Mouse (Mus musculus): ENCODE measurements around the gene Adcy3. TPM values are rescaled to one million over a fixed set of nuclear protein-coding genes. Genes with fewer than 3 reads are reported as not detected.
"Not testable (repeated sequence)": the region's sequence is repeated elsewhere in the genome, so short reads cannot be mapped to it uniquely, and the experiment has no call there.

Gene Adcy3
- polyA plus RNA-seq, 1 experiment from 2014 or later: 4.8 TPM

DNA sequence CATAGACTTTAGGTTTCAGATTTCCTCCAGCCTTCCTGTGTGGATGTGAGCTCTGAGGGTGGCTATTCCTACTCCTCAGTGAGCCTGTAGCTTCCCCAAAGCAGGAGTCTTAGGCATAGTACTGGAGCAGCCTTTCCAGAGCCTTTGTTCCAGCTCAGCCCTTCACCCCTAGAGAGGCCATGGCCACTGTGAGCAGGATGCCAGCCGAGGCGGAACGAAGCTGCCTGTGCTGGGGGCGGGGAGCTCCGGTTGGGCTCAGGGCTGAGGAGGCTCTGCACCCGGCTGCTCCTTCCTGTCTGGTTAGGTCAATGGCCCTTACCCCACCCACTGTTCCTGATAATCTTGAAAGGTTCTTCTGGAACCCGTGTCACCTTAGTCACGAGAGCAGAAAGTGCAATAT lies 80.0 kb downstream of the Adcy3 start:
- ATAC-seq (ENCODE audit: insufficient number of reproducible peaks, insufficient read depth, low FRiP score, low read depth): no peak
- Histone ChIP-seq H3K27ac (replicated peaks in 1 of 2; ENCODE audit: control insufficient read depth in 1 of 2, insufficient read depth in 1 of 2, low read depth in 2 of 2, low read length in 2 of 2) (no peak overlapping the region), H3K4me2 (ENCODE audit: low read length) (no peak overlapping the region), H3K4me3 (ENCODE audit: control insufficient read depth in 1 of 2, insufficient read depth in 1 of 2, low read depth in 1 of 2, low read length in 2 of 2) (no peak overlapping the region), H3K27me3 (ENCODE audit: control insufficient read depth, insufficient read depth, low read length) (no peaks in the 10 kb centered on the region), H3K4me1 (ENCODE audit: control insufficient read depth in 2 of 2, insufficient read depth in 2 of 2, low read length in 2 of 2) (no peaks in the 10 kb centered on the region; a peak in 1 of 4 replicates), H3K9ac (ENCODE audit: low read length) (no peak overlapping the region), H3K36me3 (ENCODE audit: control insufficient read depth, insufficient read depth, low read length) (peaks cover 67% of the 10 kb centered on the region), H3K9me3 (ENCODE audit: control insufficient read depth, low read length) (no peaks in the 10 kb centered on the region)
- 59% methylated on average over 8 of the region's 8 CpGs for WGBS

DNA sequence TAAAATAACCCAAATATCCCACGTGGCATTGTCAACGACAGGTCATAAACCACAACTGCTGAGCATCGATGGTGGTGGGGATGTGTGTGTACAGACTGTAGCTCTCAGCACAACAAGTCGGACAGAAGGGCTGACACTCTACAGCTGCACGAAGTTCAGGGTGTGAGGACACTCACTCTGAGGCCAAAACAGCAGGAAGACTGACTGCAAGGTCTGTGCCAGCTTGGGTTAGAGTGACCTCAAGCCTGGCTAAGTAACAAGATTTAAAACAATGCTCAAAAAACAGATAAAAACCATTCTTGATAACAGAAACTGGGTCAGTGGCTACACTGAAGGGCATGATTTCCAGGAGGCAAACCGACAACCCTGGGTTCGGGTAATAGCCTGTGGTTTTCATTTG lies 97.3 kb downstream of the Adcy3 start:
- Histone ChIP-seq H3K4me1 (ENCODE audit: control insufficient read depth in 2 of 2, insufficient read depth in 2 of 2, low read length in 2 of 2) (peaks cover 0 to 3% of the 10 kb centered on the region in 2 experiments; a peak in 1 of 4 replicates), H3K27ac (replicated peaks in 1 of 2; ENCODE audit: control insufficient read depth in 1 of 2, insufficient read depth in 1 of 2, low read depth in 2 of 2, low read length in 2 of 2) (no peak overlapping the region), H3K27me3 (ENCODE audit: control insufficient read depth, insufficient read depth, low read length) (no peaks in the 10 kb centered on the region), H3K36me3 (ENCODE audit: control insufficient read depth, insufficient read depth, low read length) (peaks cover 45% of the 10 kb centered on the region), H3K9ac (ENCODE audit: low read length) (no peak overlapping the region), H3K9me3 (ENCODE audit: control insufficient read depth, low read length) (no peaks in the 10 kb centered on the region), H3K4me2 (ENCODE audit: low read length) (no peak overlapping the region), H3K4me3 (ENCODE audit: control insufficient read depth in 1 of 2, insufficient read depth in 1 of 2, low read depth in 1 of 2, low read length in 2 of 2) (no peak overlapping the region)
- 88% methylated on average over 7 of the region's 7 CpGs for WGBS
- no peak for ATAC-seq (ENCODE audit: insufficient number of reproducible peaks, insufficient read depth, low FRiP score, low read depth)

DNA sequence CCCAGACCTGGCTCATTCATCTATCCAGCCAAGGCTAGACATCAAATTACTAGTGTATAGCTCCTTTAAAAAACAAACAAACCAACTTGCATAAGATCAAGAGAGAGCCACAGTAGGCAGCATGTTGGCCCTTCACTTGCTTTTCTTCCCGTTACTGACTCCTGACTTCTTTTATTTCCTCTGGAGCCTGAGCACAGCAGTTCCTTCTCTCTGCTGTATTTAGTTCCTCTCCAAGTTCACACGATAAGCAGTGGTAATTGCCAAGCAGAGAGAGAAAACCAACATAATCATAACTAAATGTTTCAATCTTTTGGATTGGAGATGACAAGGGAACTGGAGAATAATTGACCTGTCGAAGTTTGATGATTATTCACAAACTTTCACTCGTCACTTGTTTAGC lies 99.9 kb downstream of the Adcy3 start:
- no peak for ATAC-seq (ENCODE audit: insufficient number of reproducible peaks, insufficient read depth, low FRiP score, low read depth)
- WGBS: 46% methylated on average over 4 of the region's 4 CpGs
- Histone ChIP-seq H3K9me3 (ENCODE audit: control insufficient read depth, low read length) (no peaks in the 10 kb centered on the region), H3K9ac (ENCODE audit: low read length) (peak overlapping the region; percentile 69), H3K4me2 (ENCODE audit: low read length) (peak overlapping the region; percentile 63), H3K36me3 (ENCODE audit: control insufficient read depth, insufficient read depth, low read length) (peaks cover 28% of the 10 kb centered on the region), H3K27ac (replicated peaks in 1 of 2; ENCODE audit: control insufficient read depth in 1 of 2, insufficient read depth in 1 of 2, low read depth in 2 of 2, low read length in 2 of 2) (no peak overlapping the region), H3K27me3 (ENCODE audit: control insufficient read depth, insufficient read depth, low read length) (no peaks in the 10 kb centered on the region), H3K4me3 (ENCODE audit: control insufficient read depth in 1 of 2, insufficient read depth in 1 of 2, low read depth in 1 of 2, low read length in 2 of 2) (peak overlapping the region in 1 of 2 experiments; percentile 66; a peak in 2 of 4 replicates), H3K4me1 (ENCODE audit: control insufficient read depth in 2 of 2, insufficient read depth in 2 of 2, low read length in 2 of 2) (peaks cover 0 to 3% of the 10 kb centered on the region in 2 experiments; a peak in 1 of 4 replicates)

DNA sequence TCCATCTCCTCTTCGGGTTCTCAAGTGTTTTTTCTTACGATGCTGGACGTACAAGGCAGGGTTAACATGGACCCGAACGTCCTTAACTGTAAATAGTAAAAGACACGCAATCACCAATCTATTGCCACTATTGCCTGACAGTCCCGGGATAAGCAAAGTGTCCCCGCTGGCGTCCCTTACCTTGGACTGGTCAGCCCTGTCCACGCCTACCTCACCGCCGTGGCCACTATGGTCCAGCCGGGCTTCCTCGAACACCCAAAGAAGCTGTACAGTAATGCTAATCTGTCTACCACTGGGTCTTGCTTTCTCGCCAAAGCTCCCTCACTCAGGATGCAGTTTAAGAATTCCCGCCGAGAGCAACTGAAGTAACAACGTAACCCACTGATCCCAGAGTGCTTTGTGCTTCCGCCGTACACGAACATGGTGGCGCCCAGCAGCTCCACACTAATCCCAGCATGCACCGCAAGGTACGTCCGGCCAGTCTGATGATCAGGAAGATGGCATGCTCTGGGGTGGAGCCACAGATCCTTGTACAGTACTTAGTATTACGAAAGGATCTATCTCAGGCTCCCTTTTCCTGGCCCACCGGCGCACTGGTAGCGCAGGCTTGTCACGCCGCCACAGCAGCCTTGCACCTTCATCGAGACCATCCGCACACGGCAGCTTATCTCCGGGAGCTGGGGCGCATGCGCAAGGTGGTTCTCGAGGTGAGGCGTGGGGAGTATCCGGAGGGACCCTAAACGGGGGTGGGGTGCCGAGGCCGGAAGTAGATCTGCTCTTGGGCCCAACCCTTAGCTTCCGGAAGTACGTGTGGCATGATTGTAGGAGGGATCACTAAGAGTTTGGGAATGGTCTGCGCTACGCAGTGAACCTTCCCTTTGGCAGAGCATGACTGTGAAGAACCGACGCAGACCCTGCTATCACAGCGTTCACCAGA lies 100.9 kb downstream of the Adcy3 start, which contains the start of the genes Ptrhd1 and Cenpo:
TSS of gene Ptrhd1 (plus strand) at position 456 of the 937 bp plus-strand sequence.
TSS of gene Cenpo (minus strand) at position 723 of the 937 bp plus-strand sequence.
- H3K4me2 ChIP-seq (ENCODE audit: low read length): peak within 1 kb of the TSS; percentile 63
- peak; percentile 94 for ATAC-seq (ENCODE audit: insufficient number of reproducible peaks, insufficient read depth, low FRiP score, low read depth)
- peak within 1 kb of the TSS; percentile 89 to 94 for H3K27ac ChIP-seq (replicated peaks in 1 of 2; ENCODE audit: control insufficient read depth in 1 of 2, insufficient read depth in 1 of 2, low read depth in 2 of 2, low read length in 2 of 2)
- peak within 1 kb of the TSS; percentile 69 for H3K9ac ChIP-seq (ENCODE audit: low read length)
- peak within 1 kb of the TSS; percentile 66 to 67 for H3K4me3 ChIP-seq (ENCODE audit: control insufficient read depth in 1 of 2, insufficient read depth in 1 of 2, low read depth in 1 of 2, low read length in 2 of 2)
- WGBS: under 1% methylated on average over 50 of the region's 50 CpGs
- no peaks in the 10 kb centered on the region for H3K27me3 ChIP-seq (ENCODE audit: control insufficient read depth, insufficient read depth, low read length)
- H3K36me3 ChIP-seq (ENCODE audit: control insufficient read depth, insufficient read depth, low read length): peaks cover 28% of the 10 kb centered on the region
- peaks cover 0 to 3% of the 10 kb centered on the region in 2 experiments; a peak in 1 of 4 replicates for H3K4me1 ChIP-seq (ENCODE audit: control insufficient read depth in 2 of 2, insufficient read depth in 2 of 2, low read length in 2 of 2)
- H3K9me3 ChIP-seq (ENCODE audit: control insufficient read depth, low read length): no peaks in the 10 kb centered on the region

DNA sequence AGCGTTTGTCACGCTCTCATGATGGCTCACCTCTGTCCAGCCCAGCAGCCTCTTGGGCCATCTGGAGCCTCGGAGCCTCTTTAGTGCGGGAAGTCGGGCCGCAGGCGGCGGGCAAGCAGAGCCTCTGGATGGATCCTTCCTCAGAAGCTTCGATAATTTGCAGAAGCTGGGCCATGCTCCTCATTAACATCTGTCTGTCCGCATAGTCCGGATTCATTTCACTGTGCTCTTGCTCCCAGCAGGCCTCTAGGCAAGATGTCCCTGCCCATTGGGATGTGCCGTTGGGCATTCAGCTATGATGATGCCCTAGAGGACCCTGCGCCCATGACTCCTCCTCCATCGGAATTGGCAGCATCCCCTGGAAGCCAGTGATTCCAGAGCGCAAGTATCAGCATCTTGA lies 104.6 kb downstream of the Adcy3 start:
- Histone ChIP-seq H3K4me2 (ENCODE audit: low read length) (no peak overlapping the region), H3K36me3 (ENCODE audit: control insufficient read depth, insufficient read depth, low read length) (peaks cover 12% of the 10 kb centered on the region; the same call in 1 of the 2 replicates), H3K4me1 (ENCODE audit: control insufficient read depth in 2 of 2, insufficient read depth in 2 of 2, low read length in 2 of 2) (peaks cover 7 to 14% of the 10 kb centered on the region in 2 experiments), H3K9me3 (ENCODE audit: control insufficient read depth, low read length) (no peaks in the 10 kb centered on the region), H3K27ac (replicated peaks in 1 of 2; ENCODE audit: control insufficient read depth in 1 of 2, insufficient read depth in 1 of 2, low read depth in 2 of 2, low read length in 2 of 2) (no peak overlapping the region), H3K27me3 (ENCODE audit: control insufficient read depth, insufficient read depth, low read length) (no peaks in the 10 kb centered on the region), H3K4me3 (ENCODE audit: control insufficient read depth in 1 of 2, insufficient read depth in 1 of 2, low read depth in 1 of 2, low read length in 2 of 2) (no peak overlapping the region), H3K9ac (ENCODE audit: low read length) (no peak overlapping the region)
- 89% methylated on average over 15 of the region's 15 CpGs for WGBS
- ATAC-seq (ENCODE audit: insufficient number of reproducible peaks, insufficient read depth, low FRiP score, low read depth): no peak

DNA sequence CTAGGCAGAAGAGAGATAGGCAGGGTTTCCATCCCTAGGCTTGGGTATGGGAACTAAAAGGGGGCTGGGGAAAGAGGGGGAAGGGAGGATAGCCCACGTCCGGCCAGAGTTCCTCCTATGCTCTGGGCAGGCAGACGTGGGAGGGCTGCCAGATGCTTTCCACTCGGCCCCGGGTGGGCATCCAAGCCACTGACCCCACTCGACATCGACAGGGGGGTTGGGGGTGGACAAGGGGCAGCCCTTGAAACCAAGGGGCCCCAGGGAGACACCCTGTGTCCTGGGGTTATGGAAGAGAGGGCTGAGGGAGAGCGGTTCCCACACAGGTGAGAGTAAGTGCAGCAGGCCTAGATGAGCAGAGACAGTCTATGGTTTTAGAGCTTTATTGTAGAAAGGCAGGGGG lies 107.4 kb downstream of the Adcy3 start:
- 56% methylated on average over 8 of the region's 8 CpGs for WGBS
- not testable (repeated sequence) for H3K9me3 ChIP-seq (ENCODE audit: control insufficient read depth, low read length); H3K4me2 ChIP-seq (ENCODE audit: low read length); H3K4me3 ChIP-seq (ENCODE audit: control insufficient read depth in 1 of 2, insufficient read depth in 1 of 2, low read depth in 1 of 2, low read length in 2 of 2); H3K9ac ChIP-seq (ENCODE audit: low read length); H3K27me3 ChIP-seq (ENCODE audit: control insufficient read depth, insufficient read depth, low read length); ATAC-seq (ENCODE audit: insufficient number of reproducible peaks, insufficient read depth, low FRiP score, low read depth)
- Histone ChIP-seq H3K36me3 (ENCODE audit: control insufficient read depth, insufficient read depth, low read length) (peaks cover 12% of the 10 kb centered on the region; the same call in 1 of the 2 replicates), H3K4me1 (ENCODE audit: control insufficient read depth in 2 of 2, insufficient read depth in 2 of 2, low read length in 2 of 2) (peaks cover 7 to 20% of the 10 kb centered on the region in 2 experiments), H3K27ac (replicated peaks in 1 of 2; ENCODE audit: control insufficient read depth in 1 of 2, insufficient read depth in 1 of 2, low read depth in 2 of 2, low read length in 2 of 2) (peak overlapping the region; percentile 33; a peak in 1 of 4 replicates)

DNA sequence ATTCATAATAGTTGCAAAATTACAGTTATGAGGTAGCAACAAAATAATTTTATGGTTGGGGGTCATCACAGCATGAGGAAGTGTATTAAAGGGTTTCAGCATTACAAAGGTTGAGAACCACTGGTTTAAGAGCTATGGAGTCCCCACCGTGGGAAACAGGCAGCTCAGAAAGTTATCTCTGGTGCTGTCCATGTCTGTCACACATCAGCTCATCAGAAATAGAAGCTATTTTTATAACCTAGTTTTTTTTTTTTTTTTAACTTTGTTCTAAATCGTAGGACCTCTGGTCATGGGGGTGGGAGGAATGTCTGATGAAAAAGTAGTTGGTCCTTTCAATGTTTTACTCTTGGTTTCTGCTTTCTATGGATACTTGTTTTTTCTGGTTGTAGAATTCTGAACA lies 110.9 kb downstream of the Adcy3 start:
- no peaks in the 10 kb centered on the region for H3K9me3 ChIP-seq (ENCODE audit: control insufficient read depth, low read length)
- peaks cover 7 to 20% of the 10 kb centered on the region in 2 experiments for H3K4me1 ChIP-seq (ENCODE audit: control insufficient read depth in 2 of 2, insufficient read depth in 2 of 2, low read length in 2 of 2)
- peaks cover 7% of the 10 kb centered on the region for H3K36me3 ChIP-seq (ENCODE audit: control insufficient read depth, insufficient read depth, low read length)
- no peak overlapping the region for H3K4me2 ChIP-seq (ENCODE audit: low read length)
- H3K27ac ChIP-seq (replicated peaks in 1 of 2; ENCODE audit: control insufficient read depth in 1 of 2, insufficient read depth in 1 of 2, low read depth in 2 of 2, low read length in 2 of 2): no peak overlapping the region
- H3K4me3 ChIP-seq (ENCODE audit: control insufficient read depth in 1 of 2, insufficient read depth in 1 of 2, low read depth in 1 of 2, low read length in 2 of 2): no peak overlapping the region
- no peaks in the 10 kb centered on the region for H3K27me3 ChIP-seq (ENCODE audit: control insufficient read depth, insufficient read depth, low read length)
- no peak for ATAC-seq (ENCODE audit: insufficient number of reproducible peaks, insufficient read depth, low FRiP score, low read depth)
- WGBS: 18% methylated on average over 2 of the region's 2 CpGs
- H3K9ac ChIP-seq (ENCODE audit: low read length): no peak overlapping the region

Measured in heart, embryonic 14.5 days (tissue).